Mouse (Mus musculus): ENCODE data around the gene Pkn3.

Gene Pkn3

DNA sequence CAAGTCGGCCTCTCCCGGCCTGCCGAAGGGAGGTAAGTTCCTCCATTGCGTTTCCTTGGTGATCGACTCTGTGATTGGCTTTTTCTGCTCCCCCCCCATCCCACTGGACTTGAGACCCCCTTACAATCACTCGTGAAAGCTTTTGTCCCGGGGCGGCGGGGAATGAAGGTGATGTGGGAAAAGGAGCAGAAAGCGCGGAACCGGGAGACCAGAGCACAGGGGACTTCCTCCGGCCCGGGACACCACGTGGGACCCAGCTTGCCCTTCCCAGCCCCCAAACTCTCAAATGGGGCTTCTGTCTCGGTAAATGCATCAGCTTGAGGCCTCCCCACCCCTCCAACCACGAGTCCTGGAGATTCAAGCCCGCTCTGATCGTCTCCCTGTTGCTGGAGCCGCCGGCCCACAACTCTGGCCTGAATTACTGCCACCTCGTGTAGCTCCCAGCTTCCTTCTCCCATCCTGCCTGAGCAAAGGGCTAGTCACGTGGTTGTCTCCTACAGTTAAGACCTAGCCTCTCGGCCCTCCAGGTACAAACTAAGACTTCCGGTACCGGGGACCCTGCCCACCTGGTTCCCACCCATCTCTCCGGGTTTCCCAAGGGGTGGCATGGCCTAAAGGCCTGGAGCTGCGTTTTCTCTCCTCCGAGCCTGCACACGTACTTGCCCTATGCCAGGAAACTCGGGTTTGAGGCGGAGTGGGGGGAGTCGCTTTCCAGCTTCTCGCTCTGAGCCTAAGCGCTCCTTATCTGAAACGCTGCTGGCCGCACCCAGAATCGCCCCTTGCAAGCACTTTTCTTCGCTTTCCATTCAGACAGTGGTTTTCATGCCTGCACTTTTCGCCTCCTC, 15.0 kb upstream of the Pkn3 start:
- intact Hi-C loops (cut with DNase I): no loop called here

DNA sequence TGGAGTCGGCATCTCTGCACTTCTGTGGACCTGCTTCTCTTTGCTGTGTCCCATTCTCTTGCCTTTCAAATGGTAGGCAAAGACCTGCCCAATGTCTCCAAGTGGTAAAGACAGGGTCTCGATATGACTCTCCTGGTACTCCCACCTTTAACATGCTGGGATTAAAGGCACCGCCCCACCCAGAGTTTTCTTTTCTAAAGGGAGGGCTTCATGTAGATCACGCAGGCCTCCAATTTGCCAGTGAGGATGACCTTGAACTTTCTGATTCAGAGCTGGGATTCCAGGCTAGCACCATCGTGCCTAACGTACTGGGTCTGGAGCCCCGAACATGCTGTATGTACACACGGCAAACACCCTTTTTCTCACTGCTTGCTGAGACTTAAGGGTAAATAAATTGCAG, 14.2 kb upstream of the Pkn3 start:
- intact Hi-C loops (cut with DNase I): no loop called here

DNA sequence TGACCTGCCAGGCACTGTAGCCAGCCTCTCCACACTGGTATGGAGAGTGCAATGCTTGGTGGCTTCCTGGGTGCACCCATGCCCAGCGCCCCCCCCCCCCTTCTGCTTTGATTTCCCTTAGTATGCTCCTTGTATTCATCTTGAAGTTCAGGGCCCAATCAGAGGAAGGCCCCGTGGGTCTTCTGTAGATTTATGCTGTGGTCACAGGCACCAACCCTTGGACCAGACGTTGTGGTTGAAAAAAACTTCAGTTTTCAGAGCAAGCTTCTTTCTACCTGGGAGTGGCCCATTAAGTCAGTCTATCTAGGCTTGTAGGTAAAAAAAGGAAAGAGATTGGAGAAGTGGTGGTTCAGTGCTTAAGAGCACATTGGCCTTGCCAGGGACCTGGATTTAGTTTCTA, 13.7 kb upstream of the Pkn3 start:
- intact Hi-C loops (cut with DNase I): no loop called here

DNA sequence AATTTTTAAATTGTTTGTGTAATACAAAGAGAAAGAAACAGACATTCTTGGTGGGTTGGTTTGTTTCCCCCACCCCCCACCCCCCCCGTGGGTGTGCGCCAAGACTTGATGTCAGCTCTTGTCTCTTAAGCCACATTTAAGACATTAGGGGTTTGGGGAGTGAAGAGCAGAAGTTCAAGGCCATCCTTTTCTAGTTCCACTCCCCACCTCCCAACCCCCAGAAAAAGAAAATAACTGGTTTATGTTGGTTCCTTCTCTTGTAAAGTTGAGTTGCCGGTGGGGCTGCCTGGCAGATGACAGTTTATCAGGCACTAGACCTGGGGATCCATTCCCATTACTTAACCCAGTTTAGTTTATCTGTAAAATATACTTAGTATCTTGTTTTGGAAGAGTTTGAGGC, 13.2 kb upstream of the Pkn3 start:
- intact Hi-C loops (cut with DNase I): no loop called here

DNA sequence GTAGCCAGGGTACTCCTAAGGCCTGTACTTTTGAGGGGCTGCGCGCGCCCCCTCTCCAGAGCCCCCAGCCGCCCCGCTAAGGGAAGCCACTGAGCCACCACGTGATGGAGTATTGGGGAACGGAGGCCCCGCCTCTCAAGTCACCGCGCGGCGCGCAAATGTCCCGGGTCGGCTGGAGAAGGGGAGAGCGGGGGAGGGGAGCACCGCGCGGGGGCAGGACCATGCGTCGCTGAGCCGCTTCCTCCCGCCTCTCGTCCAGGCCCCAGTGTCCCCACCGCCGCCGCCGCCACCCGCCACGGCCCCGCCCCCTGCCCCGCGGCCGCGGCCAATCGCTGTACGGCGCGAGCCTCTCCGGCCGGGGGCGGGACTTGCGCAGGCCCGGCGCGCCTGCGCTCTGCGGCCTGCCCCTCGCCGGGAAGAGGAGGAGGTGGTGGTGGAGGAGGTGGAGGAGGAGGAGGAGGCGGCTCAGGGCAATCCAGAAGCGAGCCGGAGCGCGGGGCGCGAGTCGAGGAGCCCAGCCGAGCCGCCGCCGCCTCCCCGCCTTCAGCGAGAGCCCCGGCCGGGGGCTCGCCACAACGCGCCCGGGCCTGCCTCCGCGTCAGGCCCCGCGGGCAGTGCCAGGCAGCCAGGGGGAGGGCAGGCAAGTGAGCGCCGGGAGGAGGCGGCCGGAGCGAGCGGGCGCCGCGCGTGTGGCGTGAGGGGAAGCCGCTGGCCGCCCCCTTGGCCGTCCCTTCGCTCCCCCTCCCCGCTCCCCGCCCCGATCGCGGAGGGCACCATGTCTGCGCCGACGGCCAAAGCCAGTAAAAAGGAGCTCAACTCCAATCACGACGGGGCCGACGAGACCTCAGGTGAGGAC, 11.2 kb upstream of the Pkn3 start:
- intact Hi-C loops (cut with DNase I): no loop called here

DNA sequence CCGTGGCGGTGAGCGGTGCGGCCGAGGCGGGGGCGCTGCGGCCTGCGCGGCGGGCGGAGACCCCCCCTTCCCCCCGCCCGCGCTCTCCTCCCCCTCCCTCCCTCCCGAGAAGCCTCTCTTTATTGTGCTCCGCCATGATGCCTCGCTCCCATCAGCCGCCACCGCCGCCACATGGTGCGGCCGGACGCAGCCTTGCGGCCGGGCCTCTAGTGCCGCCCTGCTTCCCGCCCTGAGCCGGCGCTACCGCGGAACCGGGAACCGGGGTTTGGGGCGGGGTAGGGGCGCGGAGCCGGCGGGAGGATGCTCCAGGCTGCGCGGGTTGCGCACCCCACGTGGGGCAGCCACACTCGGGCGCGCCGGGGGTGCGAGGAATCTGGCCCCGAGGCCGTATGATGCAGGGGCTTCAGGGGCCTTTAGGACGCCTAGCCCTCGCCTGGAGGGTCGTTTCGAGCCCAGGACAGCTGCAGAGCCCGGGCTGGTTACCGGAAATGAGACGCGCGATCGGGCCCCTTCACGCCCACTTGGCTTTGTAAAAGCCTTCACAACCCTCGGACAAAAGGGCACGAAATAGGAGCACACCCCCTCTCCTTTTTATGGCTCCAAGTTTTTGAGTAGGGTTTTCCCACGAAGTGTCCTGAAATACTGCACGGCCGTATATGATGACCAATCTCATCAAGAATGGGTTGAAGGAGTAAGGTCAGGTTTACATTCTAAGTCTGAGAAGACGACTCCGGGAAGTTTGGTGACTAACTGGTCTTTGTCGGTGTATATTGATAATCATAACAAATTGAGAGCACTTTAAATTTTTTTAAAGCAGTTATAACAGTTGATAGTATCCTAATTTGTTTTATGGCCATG, 10.2 kb upstream of the Pkn3 start:
- intact Hi-C loops (cut with DNase I): no loop called here

DNA sequence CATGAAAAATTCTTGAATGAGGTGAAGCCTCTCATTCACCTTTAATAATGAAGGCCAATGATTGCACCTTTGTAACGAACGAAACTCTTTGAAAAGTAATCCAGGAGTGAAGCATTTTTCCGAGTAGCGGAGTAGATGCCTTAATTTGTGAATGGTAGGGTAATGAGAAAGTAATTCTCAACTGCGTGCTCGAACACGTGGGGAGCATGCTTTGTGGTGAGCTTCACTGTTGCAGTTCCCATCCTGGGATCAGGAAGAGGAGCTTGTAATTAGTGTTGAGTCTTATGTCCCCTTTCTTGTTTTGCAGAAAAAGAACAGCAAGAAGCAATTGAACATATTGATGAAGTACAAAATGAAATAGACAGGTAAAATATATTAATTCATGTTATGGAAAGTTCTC, 9.5 kb upstream of the Pkn3 start:
- intact Hi-C loops (cut with DNase I): no loop called here

DNA sequence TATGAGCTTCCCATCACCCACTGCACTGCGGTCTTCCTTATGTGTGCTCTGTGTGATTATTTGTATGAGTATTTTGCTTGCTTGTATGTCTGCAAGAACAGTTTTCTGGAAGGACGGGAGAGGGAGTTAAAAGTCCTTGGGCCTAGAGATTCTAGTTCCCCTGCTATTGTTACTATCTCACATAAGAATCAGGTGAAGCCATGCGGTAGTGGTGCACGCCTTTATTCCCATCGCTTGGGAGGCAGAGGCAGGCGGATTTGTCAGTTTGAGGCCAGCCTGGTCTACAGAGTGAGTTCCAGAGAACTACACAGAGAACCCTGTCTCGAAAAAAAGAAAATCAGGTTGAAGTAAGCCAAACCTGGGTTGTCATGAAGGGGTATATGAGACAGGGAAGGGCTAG, 4.6 kb upstream of the Pkn3 start:
- intact Hi-C loops (cut with DNase I): no loop called here

DNA sequence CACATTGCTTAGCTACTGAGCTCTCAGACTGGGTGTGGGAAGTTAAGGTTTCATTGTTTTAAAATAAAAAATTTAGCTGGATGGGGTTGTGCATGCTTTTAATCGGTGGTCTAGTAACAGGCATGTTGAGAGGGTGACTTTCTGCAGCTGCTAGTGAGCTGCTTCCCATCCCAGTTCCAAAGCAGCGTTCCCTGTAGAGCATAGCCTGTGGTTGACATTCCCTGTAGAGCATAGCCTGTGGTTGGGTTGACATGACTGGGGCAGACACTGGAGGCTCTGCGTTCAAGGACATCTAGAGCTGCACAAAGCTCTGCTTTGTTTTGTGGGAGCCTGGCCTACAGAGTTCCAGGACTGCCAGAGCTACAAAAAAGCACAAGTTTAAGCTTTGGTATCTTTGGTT, 4.2 kb upstream of the Pkn3 start:
- intact Hi-C loops (cut with DNase I): no loop called here

DNA sequence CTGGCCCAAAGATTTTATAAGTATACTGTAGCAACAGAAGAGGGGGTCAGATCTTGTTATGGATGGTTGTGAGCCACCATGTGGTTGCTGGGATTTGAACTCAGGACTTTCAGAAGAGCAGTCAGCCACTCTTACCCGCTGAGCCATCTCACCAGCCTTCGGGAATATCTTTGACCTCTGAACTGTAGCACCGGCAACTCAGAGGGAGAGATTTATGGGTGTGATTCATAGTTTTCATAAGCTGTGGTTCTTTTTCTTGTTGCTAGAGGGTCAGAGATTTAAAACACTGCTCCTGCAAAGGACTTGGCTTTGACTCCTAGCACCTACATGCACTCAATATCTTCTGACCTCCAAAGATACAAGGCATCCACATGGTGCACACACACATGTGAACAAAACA, 1.9 kb upstream of the Pkn3 start:
- intact Hi-C loops (cut with DNase I): no loop called here

DNA sequence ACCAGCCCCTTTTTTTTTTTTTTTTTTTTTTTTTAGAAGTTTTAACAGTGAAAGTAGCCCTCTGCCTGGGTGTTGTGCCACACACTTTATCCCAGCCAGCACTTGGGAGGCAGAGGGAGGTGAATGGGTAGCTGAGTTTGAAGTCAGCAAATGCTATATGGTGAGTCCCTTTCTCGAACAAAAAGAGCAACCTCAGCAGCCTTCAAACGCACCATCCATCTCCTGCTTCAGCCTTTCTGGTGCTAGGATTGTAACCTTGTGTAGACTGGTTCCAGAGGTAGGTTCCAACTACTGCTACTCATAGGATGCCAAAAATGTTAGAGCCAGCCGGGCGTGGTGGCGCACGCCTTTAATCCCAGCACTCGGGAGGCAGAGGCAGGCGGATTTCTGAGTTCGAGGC, 1.0 kb upstream of the Pkn3 start:
- intact Hi-C loops (cut with DNase I): no loop called here

DNA sequence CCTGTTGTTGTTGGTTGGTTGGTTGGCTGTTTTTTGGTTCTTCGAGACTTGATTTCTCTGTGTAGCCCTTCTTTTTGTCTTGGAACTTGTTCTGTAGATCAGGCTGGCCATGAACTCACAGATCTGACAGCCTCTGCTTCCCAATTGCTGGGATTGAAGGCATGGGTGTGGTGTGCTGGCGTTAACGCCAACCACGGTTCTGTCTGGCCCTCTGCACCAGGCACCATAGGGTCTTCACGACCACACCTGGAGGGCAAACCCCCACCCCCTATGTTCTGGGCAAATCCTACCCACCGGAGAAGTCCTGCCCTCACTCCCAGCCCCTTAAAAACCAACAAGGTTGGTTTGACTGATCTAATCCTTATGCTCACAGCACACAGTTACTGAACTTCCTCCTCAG, 525 bp upstream of the Pkn3 start:
- intact Hi-C loops (cut with DNase I): no loop called here

DNA sequence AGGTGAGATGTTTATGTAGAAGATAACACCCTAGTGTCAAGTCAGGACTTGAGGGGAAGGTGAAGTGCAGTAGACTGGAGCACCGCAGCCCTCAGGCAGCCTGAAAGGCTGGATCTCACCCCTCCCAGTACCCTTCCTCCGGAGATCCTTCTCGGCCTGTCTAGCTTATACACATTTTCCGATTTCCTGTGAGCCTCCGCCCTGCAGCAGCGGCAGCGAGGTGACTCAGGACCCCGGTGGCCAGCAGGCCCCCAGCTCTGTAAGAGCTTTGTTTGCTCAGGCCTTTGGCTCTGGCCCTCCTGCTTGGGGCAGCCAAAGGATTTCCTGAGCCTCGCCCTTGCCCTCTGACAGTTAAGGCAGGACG, 847 bp downstream of the Pkn3 start:
- intact Hi-C loops (cut with DNase I): no loop called here

DNA sequence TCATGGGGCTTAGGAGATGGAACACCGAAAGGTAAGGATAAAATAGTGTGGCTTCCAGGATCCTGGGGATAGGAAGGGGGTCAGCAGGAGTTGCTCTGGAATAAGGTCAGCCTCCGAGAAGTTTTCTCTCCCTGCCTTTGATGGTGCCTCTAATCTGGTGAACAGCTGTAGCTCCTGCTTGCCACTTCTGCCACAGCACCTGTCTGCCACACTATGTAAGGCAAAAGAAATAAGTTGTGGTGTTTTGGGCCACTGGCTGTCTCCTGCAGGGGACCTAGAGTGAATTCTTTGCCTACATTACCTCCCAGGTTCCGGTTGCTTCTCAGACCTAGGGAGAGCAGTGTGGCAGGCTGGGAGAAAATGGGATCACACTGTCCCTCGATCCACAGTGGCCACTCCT, 1.3 kb downstream of the Pkn3 start:
- intact Hi-C loops (cut with DNase I): no loop called here

DNA sequence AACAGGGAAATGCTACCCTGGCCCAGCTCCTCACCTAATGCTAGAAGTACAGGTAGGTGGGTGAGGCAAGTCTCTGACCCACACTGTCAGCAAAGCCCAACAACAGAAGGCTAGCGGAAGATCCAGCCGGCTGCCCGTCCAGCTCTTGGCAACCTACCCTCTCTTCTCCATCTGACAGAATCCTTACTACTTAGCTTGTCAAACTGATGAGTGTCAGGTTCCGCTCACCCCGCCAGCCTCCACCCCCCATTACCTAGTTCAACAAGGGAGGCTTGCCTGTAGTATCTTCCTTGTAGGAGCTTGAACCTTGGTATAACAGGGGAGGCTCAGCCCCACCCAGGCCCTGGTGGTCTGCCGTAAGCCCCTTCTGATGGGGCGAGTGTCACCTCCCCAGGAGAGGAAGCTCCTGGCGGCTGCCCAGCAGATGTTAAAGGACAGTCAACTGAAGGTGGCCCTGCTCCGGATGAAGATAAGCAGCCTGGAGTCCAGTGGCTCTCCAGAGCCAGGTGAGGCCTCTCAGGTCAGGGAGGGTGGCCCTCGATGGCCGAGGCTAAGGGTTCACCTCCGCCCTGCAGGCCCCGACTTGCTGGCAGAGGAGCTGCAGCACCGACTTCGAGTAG, 2.8 kb downstream of the Pkn3 start:
- intact Hi-C loops (cut with DNase I): no loop called here

DNA sequence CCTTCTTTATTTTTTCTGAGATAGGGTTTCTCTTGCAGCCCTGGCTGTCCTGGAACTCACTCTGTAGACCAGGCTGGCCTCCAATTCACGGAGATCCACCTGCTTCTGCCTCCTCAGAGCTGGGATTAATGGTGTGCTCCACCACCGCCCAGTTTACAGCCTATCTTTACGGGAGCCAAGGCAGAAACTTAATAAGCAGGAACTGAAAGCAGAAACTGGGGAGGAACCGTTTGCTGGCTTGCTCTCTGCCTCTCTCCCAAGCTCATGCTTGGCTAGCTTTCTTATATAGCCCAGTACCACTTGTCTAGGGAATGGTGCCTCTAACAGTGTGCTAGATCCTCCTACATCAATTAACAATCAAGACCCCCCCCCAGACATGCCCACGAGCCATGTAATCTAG, 6.6 kb downstream of the Pkn3 start:
- intact Hi-C loops (cut with DNase I): no loop called here

DNA sequence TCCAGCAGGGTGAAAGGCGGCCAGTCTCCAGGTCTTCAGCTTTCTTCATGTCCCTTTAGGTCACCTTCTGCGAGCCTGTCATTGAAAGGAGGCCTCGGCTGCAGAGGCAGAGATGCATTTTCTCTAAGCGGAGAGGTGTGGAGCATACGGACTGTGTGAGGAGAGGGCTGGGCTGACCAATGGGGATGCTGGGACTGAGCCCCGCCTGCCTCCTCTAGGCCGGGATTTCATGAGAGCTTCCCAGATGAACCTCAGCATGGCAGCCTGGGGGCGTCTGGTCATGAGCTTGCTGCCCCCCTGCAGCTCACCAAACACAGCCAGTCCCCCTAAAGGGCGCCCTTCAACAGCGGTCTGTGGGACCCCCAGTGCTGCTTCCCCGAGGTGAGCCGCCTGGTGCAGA, 7.1 kb downstream of the Pkn3 start:
- intact Hi-C loops (cut with DNase I): no loop called here

DNA sequence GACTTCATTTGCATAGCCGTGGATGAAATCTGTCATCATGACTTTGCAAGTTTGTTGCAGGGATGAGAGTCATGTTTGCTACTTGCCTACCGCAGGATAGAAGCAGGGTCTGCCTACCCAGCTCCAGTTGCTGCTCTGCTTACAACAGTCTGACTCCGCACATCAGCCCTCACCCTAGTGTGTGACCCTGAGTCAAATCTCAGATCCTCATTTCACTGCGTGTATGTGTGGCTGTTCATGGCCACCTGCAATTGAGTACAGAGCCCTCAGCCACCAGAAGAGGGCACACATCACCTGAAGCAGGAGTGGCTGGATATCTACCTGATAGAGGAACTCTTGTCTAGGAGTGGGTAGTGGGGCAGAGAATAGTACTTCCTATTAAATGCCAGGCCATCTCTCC, 9.8 kb downstream of the Pkn3 start:
- intact Hi-C loops (cut with DNase I): no loop called here

DNA sequence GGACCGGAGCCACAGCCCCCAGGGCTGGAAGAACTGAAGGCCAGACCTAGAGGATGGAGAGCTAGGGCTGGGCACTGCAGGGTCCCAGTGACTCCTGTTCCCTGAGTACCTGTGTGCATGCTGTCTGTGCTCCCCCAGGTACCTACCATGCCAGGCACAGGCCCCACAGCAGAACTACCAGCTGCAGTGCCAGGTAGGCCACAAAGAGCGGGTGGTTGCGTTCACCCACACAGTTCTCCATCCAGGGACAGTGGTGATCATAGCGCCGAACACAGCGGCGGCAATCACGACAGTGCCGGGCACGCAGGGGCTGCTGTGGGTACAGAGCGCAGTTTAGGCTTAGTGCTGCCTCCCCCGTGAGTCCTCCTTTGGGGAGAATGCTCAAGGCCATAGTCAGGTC, 14.0 kb downstream of the Pkn3 start:
- intact Hi-C loops (cut with DNase I): no loop called here

DNA sequence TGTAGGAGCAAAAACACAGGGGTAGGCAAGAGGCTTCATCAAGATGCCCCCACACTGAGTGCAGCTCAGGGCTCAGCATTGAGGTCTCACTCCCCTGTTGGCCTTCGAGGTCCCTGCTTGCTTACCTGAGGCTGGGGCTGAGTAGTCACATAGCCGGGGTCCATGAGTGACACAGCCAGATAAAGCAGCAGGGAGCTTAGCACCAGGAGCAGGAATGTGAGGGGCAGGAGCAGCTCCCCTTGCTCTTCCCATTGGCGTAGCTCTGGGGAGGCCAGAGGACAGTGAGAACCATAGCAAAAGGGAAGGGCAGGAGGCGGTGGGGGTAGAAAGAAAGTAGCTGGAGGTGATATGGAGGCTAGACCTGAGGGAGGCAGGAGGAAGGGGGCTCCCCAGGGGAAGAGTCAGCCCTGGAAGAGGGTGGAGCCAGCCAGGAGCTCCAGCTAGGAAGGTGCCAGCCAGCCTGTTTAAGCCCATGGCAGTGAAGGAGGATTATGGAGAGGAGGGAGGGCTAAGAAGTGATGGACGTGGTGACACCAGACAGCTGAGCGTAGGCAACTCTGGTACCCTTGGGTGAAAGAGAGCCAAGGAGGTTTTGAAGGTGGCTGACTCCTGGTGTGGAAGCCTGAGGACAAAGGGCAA, 14.9 kb downstream of the Pkn3 start:
- intact Hi-C loops (cut with DNase I): no loop called here

Measured in adrenal gland (tissue).